Mouse (Mus musculus) hindbrain, postnatal 0 days (tissue): ENCODE measurements around the gene Rsbn1l. TPM values are rescaled to one million over a fixed set of nuclear protein-coding genes. Genes with fewer than 3 reads are reported as not detected.
A peak's percentile ranks its signal among the peaks of the same experiment; 100 is the strongest.

Experiments used
- ATAC-seq: fragments of 200-750 bp; cut with Nextera tagmentation; 2 replicates; pipeline ENCODE4 v1.8.0; 2017; ENCODE audit warnings: mild to moderate bottlenecking, moderate TSS enrichment, moderate library complexity
- DNase-seq: peaks from one replicate; pipeline ENCODE4 v3.0.0-alpha.2; 2015; ENCODE audit warnings: low spot score
- H3K27ac ChIP-seq: fragments of 300-500 bp; sonication (generic); 2 replicates; pipeline ENCODE4 v1.5.1; 2014; ENCODE audit warnings: mild to moderate bottlenecking
- H3K27me3 ChIP-seq: fragments of 300-500 bp; sonication (generic); 2 replicates; pipeline ENCODE4 v1.6.1; 2014; ENCODE audit warnings: low read length, mixed read lengths; ENCODE audit not compliant: insufficient read depth
- H3K36me3 ChIP-seq: fragments of 300-500 bp; sonication (generic); 2 replicates; pipeline ENCODE4 v1.6.1; 2014; ENCODE audit warnings: low read length, mixed read lengths; ENCODE audit not compliant: insufficient read depth
- H3K4me1 ChIP-seq: fragments of 300-500 bp; sonication (generic); 2 replicates; pipeline ENCODE4 v1.6.1; 2014; ENCODE audit warnings: antibody characterized with exemption, low read length, mixed read lengths; ENCODE audit not compliant: insufficient read depth
- H3K4me2 ChIP-seq: fragments of 300-500 bp; sonication (generic); 2 replicates; pipeline ENCODE4 v1.6.1; 2014; ENCODE audit warnings: low read depth, mild to moderate bottlenecking, low read length, moderate library complexity, mixed read lengths
- H3K4me3 ChIP-seq: fragments of 300-500 bp; sonication (generic); 2 replicates; pipeline ENCODE4 v1.5.1; 2014; ENCODE audit warnings: low read length
- H3K9ac ChIP-seq: fragments of 300-500 bp; sonication (generic); replicated peaks from 2 replicates; pipeline ENCODE4 v1.6.1; 2014; ENCODE audit warnings: mild to moderate bottlenecking, low read length, moderate library complexity, mixed read lengths
- H3K9me3 ChIP-seq: fragments of 300-500 bp; sonication (generic); 2 replicates; pipeline ENCODE4 v1.6.1; 2016; ENCODE audit warnings: low read length, mixed read lengths
- CTCF ChIP-seq: IDR thresholded peaks from 2 replicates; pipeline ENCODE4 v1.5.1; 2016; ENCODE audit warnings: antibody characterized with exemption, control low read depth, low read depth
- WGBS: fragments of 180-500 bp; shearing (Covaris S2); extraction: QIAGEN DNeasy Blood & Tissue Kit; methylation state at CpG from one replicate; pipeline ENCODE4 v1.1.7; 2014; 5-methylcytosine and 5-hydroxymethylcytosine counted together
- polyA plus RNA-seq: library from polyadenylated mRNA; unstranded; fragments of >200 nt; fragmentation: Nextera tagmentation; extraction: Ambion mirVana; gene quantifications from 2 replicates; pipeline ENCODE4 v1.2.1, GENCODE M21; 2015
- total RNA-seq: library from RNA; depleted of rRNA; stranded (reverse); fragments of >200 nt; gene quantifications from 2 replicates; pipeline ENCODE4 v1.2.3, GENCODE M21; 2014

Gene Rsbn1l
- total and polyA plus RNA-seq, 2 experiments from 2014 or later, result 3.7 to 4.5 TPM

DNA sequence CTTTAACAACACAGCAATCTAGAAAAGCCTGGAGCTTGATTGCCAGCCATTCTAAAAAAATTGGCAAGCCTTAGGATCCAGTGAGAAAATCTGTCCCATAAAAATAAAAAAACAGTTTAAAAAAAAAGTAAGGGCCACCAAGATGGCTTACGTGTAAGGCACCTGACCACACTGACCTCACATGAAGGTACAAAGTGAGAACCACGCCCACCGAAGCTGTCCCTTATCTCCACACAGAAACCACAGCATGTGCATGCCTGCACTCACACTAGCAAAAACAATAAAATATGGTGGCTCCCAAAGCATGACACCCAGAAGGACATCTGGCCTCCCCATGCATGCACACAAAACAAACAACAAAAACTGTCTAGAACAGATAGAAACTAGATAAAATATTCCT lies 24.9 kb downstream of the Rsbn1l start:
- no peaks in the 10 kb centered on the region for H3K9me3 ChIP-seq
- WGBS, result 90% methylated on average over 3 of the region's 3 CpGs
- H3K4me3 ChIP-seq, result no peak overlapping the region
- no peak overlapping the region for H3K4me2 ChIP-seq
- no peak for ATAC-seq
- H3K36me3 ChIP-seq, result no peaks in the 10 kb centered on the region
- DNase-seq, result no peak
- H3K27ac ChIP-seq, result no peak overlapping the region
- H3K4me1 ChIP-seq, result no peaks in the 10 kb centered on the region
- no peak overlapping the region for H3K9ac ChIP-seq
- no peaks in the 10 kb centered on the region for H3K27me3 ChIP-seq
- no peak for TF ChIP-seq CTCF

DNA sequence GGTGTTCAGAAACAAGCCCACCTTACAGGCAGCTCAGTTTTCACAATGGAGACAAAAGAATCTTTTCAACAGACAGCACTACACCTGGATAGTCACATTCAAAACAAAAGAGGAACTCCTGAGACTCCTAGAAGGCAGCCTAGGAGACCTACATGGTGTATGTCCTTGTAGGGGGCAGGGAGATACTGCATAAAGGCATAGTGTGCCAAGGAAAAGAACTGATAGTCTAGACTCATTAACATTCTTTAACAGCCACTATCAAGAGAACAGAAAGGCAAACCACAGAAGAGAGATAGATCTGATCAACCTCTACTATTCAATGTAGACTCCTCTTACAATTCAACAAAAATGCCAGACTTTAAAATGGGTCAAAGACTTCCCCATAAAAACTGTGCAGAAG lies 25.8 kb downstream of the Rsbn1l start:
- no peak for ATAC-seq
- H3K36me3 ChIP-seq, result no peaks in the 10 kb centered on the region

DNA sequence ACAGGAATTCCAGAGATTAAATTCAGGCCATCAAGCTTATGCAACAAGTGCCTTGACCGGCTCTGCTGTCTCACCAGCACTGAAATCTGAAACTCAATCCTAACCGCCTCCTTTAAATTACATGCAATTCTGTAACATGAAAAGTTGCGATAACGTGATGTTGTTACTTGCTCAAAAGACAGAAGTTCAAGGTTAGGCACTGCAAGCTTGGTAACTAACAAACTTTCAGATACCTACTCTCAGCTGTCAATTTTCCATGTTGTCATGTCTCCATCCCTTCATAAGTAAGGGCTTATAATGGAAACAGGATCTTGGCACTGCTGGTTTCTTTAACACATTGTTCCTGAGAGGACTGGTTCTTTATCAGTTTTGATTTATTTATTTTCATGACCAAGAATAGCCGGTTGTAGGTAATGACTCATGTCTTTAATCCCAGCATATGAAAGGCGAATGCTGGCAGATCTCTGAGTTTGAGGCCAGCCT lies 26.5 kb downstream of the Rsbn1l start:
- 87% methylated on average over 6 of the region's 6 CpGs for WGBS
- no peak overlapping the region for H3K4me3 ChIP-seq
- no peak for DNase-seq

More for the DNA sequence above, 25.8 kb downstream of the Rsbn1l start:
- H3K9ac ChIP-seq, result no peak overlapping the region
- no peak overlapping the region for H3K27ac ChIP-seq
- no peak overlapping the region for H3K4me3 ChIP-seq
- TF ChIP-seq CTCF, result no peak
- no peak overlapping the region for H3K4me2 ChIP-seq
- no peaks in the 10 kb centered on the region for H3K4me1 ChIP-seq
- DNase-seq, result no peak
- H3K27me3 ChIP-seq, result no peaks in the 10 kb centered on the region
- H3K9me3 ChIP-seq, result no peaks in the 10 kb centered on the region

DNA sequence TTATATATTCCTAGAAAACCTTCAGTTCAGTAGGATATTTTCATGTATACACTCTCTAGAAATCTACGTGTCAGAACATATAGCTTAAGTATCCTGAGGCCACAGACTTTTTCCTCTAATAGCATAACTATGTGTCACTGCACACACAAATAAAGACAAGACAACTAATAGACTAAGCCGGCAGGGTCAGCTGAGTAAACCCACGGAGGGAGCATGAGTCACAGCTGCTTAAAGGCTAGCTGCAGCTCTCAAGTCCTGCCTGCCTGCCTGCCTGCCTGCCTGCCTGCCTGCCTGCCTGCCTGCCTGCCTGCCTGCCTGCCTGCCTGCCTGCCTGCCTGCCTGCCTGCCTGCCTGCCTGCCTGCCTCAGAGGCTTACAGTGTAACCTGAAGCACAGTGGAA lies 30.7 kb downstream of the Rsbn1l start:
- no peak for ATAC-seq

More for the DNA sequence above, 26.5 kb downstream of the Rsbn1l start:
- no peaks in the 10 kb centered on the region for H3K9me3 ChIP-seq
- H3K36me3 ChIP-seq, result no peaks in the 10 kb centered on the region
- TF ChIP-seq CTCF, result no peak
- no peak overlapping the region for H3K4me2 ChIP-seq
- H3K4me1 ChIP-seq, result no peaks in the 10 kb centered on the region
- no peak for ATAC-seq
- H3K27ac ChIP-seq, result no peak overlapping the region
- no peaks in the 10 kb centered on the region for H3K27me3 ChIP-seq
- no peak overlapping the region for H3K9ac ChIP-seq

DNA sequence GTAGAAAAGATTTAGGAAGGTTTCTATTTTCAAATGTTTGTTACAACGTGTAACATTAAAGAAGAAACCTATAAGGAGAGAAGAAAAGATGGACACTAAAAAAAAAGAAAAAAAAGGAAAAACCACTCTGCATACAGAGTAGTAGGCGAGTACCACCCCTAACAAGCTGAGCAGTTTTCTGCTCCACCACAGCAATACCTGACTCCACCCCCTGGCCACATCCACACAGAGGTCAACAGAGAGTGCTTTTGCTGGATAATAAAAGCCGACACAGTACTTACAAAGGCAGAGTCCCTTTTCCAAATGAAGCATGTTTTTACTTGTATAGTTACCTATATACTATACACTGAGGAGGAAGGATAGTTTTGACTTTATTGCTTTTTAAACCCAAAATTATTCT lies 31.6 kb downstream of the Rsbn1l start:
- DNase-seq (no peak), ATAC-seq (no peak)
- H3K9me3 ChIP-seq, result no peaks in the 10 kb centered on the region
- H3K4me2 ChIP-seq, result no peak overlapping the region
- H3K27me3 ChIP-seq, result no peaks in the 10 kb centered on the region
- no peak for TF ChIP-seq CTCF
- no peak overlapping the region for H3K27ac ChIP-seq
- H3K4me1 ChIP-seq, result no peaks in the 10 kb centered on the region
- no peak overlapping the region for H3K9ac ChIP-seq
- WGBS, result 63% methylated on average over 3 of the region's 3 CpGs
- no peaks in the 10 kb centered on the region for H3K36me3 ChIP-seq
- no peak overlapping the region for H3K4me3 ChIP-seq

More for the DNA sequence above, 30.7 kb downstream of the Rsbn1l start:
- no peak overlapping the region for H3K4me3 ChIP-seq
- 76% methylated on average over 3 of the region's 3 CpGs for WGBS
- no peaks in the 10 kb centered on the region for H3K4me1 ChIP-seq
- no peaks in the 10 kb centered on the region for H3K27me3 ChIP-seq
- no peaks in the 10 kb centered on the region for H3K9me3 ChIP-seq
- no peak overlapping the region for H3K4me2 ChIP-seq
- H3K9ac ChIP-seq, result no peak overlapping the region
- TF ChIP-seq CTCF, result no peak
- DNase-seq, result no peak
- H3K36me3 ChIP-seq, result no peaks in the 10 kb centered on the region
- H3K27ac ChIP-seq, result no peak overlapping the region

DNA sequence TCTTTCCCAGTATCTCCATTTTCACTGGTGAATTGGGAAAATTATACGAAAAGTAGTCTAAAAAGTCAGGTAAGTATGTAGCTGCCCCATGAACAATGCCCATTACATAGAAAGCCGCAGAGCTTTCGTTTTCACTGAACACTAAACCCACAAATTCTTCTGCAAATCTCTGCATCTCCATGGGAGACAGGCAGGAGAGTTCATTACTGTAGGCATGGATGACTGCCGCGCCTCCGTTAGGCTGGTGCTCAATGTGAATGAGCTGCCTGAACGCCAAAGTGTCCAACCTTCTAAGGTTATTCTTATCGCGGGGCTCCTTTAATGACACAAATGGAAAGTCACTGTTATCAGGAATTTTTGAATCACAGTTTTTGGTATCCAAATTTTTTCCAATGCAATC lies 36.6 kb downstream of the Rsbn1l start:
- peak; percentile 50 for DNase-seq
- no peak overlapping the region for H3K27ac ChIP-seq

DNA sequence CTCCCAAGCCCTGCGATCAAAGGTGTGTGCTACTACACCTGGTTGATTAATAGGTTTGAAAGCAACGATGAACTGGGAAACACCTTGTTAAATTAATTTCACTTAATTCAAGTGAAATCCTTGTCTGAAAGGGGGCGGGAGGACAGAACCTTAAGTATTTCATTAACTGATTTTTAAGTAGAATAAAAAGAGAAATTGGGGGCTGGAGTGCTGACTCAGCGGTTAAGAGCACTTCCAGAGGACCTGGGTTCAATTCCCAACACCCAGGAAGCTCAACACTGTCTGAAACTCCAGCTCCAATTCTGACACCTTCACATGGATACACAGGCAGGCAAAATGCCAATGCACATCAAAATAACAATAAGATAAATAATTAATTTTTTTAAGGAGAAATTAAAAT lies 37.2 kb downstream of the Rsbn1l start:
- no peak for DNase-seq
- no peaks in the 10 kb centered on the region for H3K36me3 ChIP-seq
- no peak overlapping the region for H3K27ac ChIP-seq
- no peak overlapping the region for H3K4me2 ChIP-seq
- 93% methylated on average over 4 of the region's 4 CpGs for WGBS
- H3K27me3 ChIP-seq, result no peaks in the 10 kb centered on the region
- H3K4me3 ChIP-seq, result no peak overlapping the region
- no peak overlapping the region for H3K9ac ChIP-seq
- no peaks in the 10 kb centered on the region for H3K9me3 ChIP-seq
- no peak for TF ChIP-seq CTCF
- no peak for ATAC-seq
- H3K4me1 ChIP-seq, result no peaks in the 10 kb centered on the region

More for the DNA sequence above, 36.6 kb downstream of the Rsbn1l start:
- ATAC-seq, result 0 out of 2 replicates have a peak, but pooled peaks have one; percentile 40
- H3K9me3 ChIP-seq, result no peaks in the 10 kb centered on the region
- H3K4me3 ChIP-seq, result no peak overlapping the region
- H3K36me3 ChIP-seq, result no peaks in the 10 kb centered on the region
- H3K4me1 ChIP-seq, result no peaks in the 10 kb centered on the region
- no peak overlapping the region for H3K9ac ChIP-seq
- no peak for TF ChIP-seq CTCF
- 42% methylated on average over 9 of the region's 9 CpGs for WGBS
- H3K27me3 ChIP-seq, result no peaks in the 10 kb centered on the region
- H3K4me2 ChIP-seq, result 0 out of 2 replicates have a peak overlapping the region, but pooled peaks have one; percentile 18
